Mouse (Mus musculus) limb, embryonic 14.5 days (tissue): ENCODE data around the gene Gse1. TPM values are rescaled to one million over a fixed set of nuclear protein-coding genes. Genes with fewer than 3 reads are reported as not detected.

Source experiments
- ATAC-seq: fragments of 200-750 bp; cut with Nextera tagmentation; 2 replicates; pipeline ENCODE4 v1.8.0; 2017; ENCODE audit warnings: low read depth, moderate number of reproducible peaks, moderate TSS enrichment; ENCODE audit not compliant: low FRiP score
- DNase-seq: peaks from one replicate; pipeline ENCODE4 v3.0.0-alpha.2; 2015; ENCODE audit warnings: low spot score
- H3K27ac ChIP-seq: fragments of 300-500 bp; sonication (generic); replicated peaks from 2 replicates; pipeline ENCODE4 v1.5.1; 2014; ENCODE audit warnings: low read depth, mild to moderate bottlenecking, low read length, moderate library complexity, mixed read lengths
- H3K27me3 ChIP-seq: fragments of 300-500 bp; sonication (generic); 2 replicates; pipeline ENCODE4 v1.6.1; 2014; ENCODE audit warnings: low read length, mixed read lengths; ENCODE audit not compliant: control insufficient read depth, insufficient read depth
- H3K36me3 ChIP-seq: fragments of 300-500 bp; sonication (generic); 2 replicates; pipeline ENCODE4 v1.6.1; 2014; ENCODE audit warnings: mild to moderate bottlenecking, low read length, moderate library complexity, mixed read lengths; ENCODE audit not compliant: control insufficient read depth, insufficient read depth
- H3K4me1 ChIP-seq: fragments of 300-500 bp; sonication (generic); 2 replicates; pipeline ENCODE4 v1.6.1; 2014; ENCODE audit warnings: antibody characterized with exemption, low read length, mixed read lengths; ENCODE audit not compliant: control insufficient read depth, insufficient read depth
- H3K4me2 ChIP-seq: fragments of 300-500 bp; sonication (generic); replicated peaks from 2 replicates; pipeline ENCODE4 v1.6.1; 2014; ENCODE audit warnings: low read depth, mild to moderate bottlenecking, low read length, moderate library complexity; ENCODE audit not compliant: severe bottlenecking
- H3K4me3 ChIP-seq: fragments of 300-500 bp; sonication (generic); replicated peaks from 2 replicates; pipeline ENCODE4 v1.5.1; 2014; ENCODE audit warnings: low read length
- H3K9ac ChIP-seq: fragments of 300-500 bp; sonication (generic); 2 replicates; pipeline ENCODE4 v1.6.1; 2014; ENCODE audit warnings: mild to moderate bottlenecking, low read depth, low read length, moderate library complexity; ENCODE audit not compliant: severe bottlenecking
- H3K9me3 ChIP-seq: fragments of 300-500 bp; sonication (generic); 2 replicates; pipeline ENCODE4 v1.6.1; 2016; ENCODE audit warnings: low read length; ENCODE audit not compliant: control insufficient read depth
- POLR2A ChIP-seq: fragments of 200-500 bp; IDR thresholded peaks from 2 replicates; pipeline ENCODE4 v1.8.0; 2012; ENCODE audit warnings: inconsistent platforms, mild to moderate bottlenecking, moderate library complexity, borderline replicate concordance; ENCODE audit not compliant: insufficient read depth, insufficient read length; ENCODE audit errors: extremely low read depth
- WGBS: fragments of 180-500 bp; shearing (Covaris S2); extraction: QIAGEN DNeasy Blood & Tissue Kit; methylation state at CpG from one replicate; pipeline ENCODE4 v1.1.7; 2014; 5-methylcytosine and 5-hydroxymethylcytosine counted together
- polyA plus RNA-seq, 2 experiments: library from polyadenylated mRNA; depleted of rRNA in 1 of 2; stranded (reverse) in 1 of 2; unstranded in 1 of 2; fragments of >200 nt; fragmentation: Nextera tagmentation in 1 of 2; extraction: Ambion mirVana in 1 of 2; gene quantifications; 2 replicates each; pipeline versions ENCODE4 v1.2.1 to v1.2.3; 2012 to 2014

Gene Gse1
- polyA plus RNA-seq, 2 experiments, result 10.3 to 32.6 TPM

- 24% methylated on average over 12 of the region's 12 CpGs for WGBS
Observed at GRCm38 (mm10) chr8:120550430-120550829, 322.2 kb downstream of the Gse1 start.

GRCm38 (mm10) chr8:120550937-120551676, 322.9 kb downstream of the Gse1 start:
- WGBS, result 66% methylated on average over 11 of the region's 11 CpGs
- no peak overlapping the region for H3K27ac ChIP-seq
- 0 out of 2 replicates have a peak overlapping the region, but pooled peaks have one; percentile 2 for H3K9ac ChIP-seq
- H3K9me3 ChIP-seq, result no peaks in the 10 kb centered on the region
- no peak overlapping the region for H3K4me3 ChIP-seq
- no peak overlapping the region for H3K4me2 ChIP-seq
- DNase-seq, result no peak
- H3K27me3 ChIP-seq, result no peaks in the 10 kb centered on the region
- H3K36me3 ChIP-seq, result 0 out of 2 replicates have a peak, but pooled peaks cover 3% of the 10 kb centered on the region
- peaks cover 50% of the 10 kb centered on the region for H3K4me1 ChIP-seq
- no peak for ATAC-seq
- TF ChIP-seq POLR2A, result no peak

More at GRCm38 (mm10) chr8:120550430-120550829, 322.2 kb downstream of the Gse1 start:
- peaks cover 50% of the 10 kb centered on the region for H3K4me1 ChIP-seq
- ATAC-seq (no peak), DNase-seq (no peak)
- H3K4me2 ChIP-seq, result no peak overlapping the region
- no peak overlapping the region for H3K4me3 ChIP-seq
- no peak overlapping the region for H3K27ac ChIP-seq
- no peaks in the 10 kb centered on the region for H3K9me3 ChIP-seq
- TF ChIP-seq POLR2A, result no peak
- H3K9ac ChIP-seq, result no peak overlapping the region
- H3K36me3 ChIP-seq, result 0 out of 2 replicates have a peak, but pooled peaks cover 3% of the 10 kb centered on the region
- H3K27me3 ChIP-seq, result no peaks in the 10 kb centered on the region

- TF ChIP-seq POLR2A, result no peak
- Histone ChIP-seq H3K36me3 (0 out of 2 replicates have a peak, but pooled peaks cover 3% of the 10 kb centered on the region), H3K9me3 (no peaks in the 10 kb centered on the region), H3K4me3 (no peak overlapping the region), H3K27me3 (no peaks in the 10 kb centered on the region), H3K27ac (no peak overlapping the region), H3K4me1 (peaks cover 54% of the 10 kb centered on the region), H3K9ac (no peak overlapping the region), H3K4me2 (no peak overlapping the region)
- ATAC-seq (no peak), DNase-seq (no peak)
- WGBS, result 82% methylated on average over 3 of the region's 3 CpGs
Observed at GRCm38 (mm10) chr8:120551677-120551980, 323.4 kb downstream of the Gse1 start.

DNA sequence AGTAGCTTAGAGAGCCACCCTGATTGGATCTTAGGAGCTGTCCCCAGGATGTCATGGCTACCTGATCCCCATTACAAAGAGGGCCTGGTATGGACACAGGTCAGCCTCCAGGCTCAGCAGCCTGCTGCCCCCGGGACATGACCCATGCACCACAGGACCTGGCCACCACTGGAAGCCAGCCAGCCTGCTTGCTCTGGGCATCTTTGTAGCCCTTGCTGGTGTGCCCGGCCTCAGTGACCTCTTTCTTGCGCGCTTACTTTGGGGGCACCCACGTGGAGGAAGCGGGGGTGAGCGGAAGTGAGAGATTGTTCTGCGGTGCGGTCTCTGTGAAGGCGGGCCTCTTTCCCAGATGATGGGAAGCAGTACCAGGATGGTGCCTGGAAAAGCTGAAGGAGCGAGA, 324.3 kb downstream of the Gse1 start:
- peaks cover 55% of the 10 kb centered on the region for H3K4me1 ChIP-seq

DNA sequence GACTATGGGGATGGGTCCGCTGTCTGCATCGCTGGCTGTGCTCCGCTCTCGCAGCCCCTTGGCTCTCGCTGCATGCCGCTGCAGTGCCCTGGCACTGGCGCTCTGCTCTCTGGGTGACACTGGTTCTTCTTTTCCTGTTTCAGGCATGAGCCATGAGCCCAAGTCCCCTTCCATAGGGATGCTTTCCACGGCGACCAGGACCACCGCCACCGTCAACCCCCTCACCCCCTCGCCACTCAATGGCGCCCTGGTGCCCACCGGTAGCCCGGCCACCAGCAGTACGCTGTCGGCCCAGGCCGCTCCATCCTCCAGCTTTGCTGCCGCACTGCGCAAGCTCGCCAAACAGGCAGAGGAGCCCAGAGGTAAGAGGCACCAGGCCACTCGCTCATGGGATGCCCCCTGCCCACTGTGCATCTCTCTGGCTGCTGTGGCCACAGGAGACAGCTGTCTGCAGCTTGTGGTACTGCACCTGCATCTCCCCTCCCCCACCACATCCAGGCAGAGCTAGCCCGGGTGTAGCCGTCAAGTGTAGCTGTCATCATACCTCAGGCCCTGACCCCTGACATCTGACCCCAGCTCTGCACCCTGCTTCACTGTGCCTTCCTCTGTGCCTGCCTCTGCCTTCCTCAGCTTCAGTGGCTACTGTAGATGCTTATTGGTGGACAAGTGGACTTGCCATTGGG, 325.3 kb downstream of the Gse1 start:
- Histone ChIP-seq H3K4me3 (no peak overlapping the region), H3K36me3 (0 out of 2 replicates have a peak, but pooled peaks cover 4% of the 10 kb centered on the region), H3K4me2 (no peak overlapping the region), H3K27ac (no peak overlapping the region), H3K27me3 (no peaks in the 10 kb centered on the region), H3K9me3 (no peaks in the 10 kb centered on the region), H3K9ac (no peak overlapping the region), H3K4me1 (peaks cover 49% of the 10 kb centered on the region)
- DNase-seq (no peak), ATAC-seq (no peak)
- 84% methylated on average over 22 of the region's 24 CpGs for WGBS
- no peak for TF ChIP-seq POLR2A

More for the DNA sequence above, 324.3 kb downstream of the Gse1 start:
- no peak overlapping the region for H3K4me3 ChIP-seq
- no peaks in the 10 kb centered on the region for H3K27me3 ChIP-seq
- no peak overlapping the region for H3K4me2 ChIP-seq
- 0 out of 2 replicates have a peak, but pooled peaks cover 3% of the 10 kb centered on the region for H3K36me3 ChIP-seq
- ATAC-seq, result no peak
- TF ChIP-seq POLR2A, result no peak
- WGBS, result 87% methylated on average over 11 of the region's 11 CpGs
- no peaks in the 10 kb centered on the region for H3K9me3 ChIP-seq
- DNase-seq, result no peak
- no peak overlapping the region for H3K9ac ChIP-seq
- H3K27ac ChIP-seq, result no peak overlapping the region
